Mouse (Mus musculus) urinary bladder, adult 18-20 months (tissue): ENCODE data around the gene Slfn14.
"Not testable (repeated sequence)": the region's sequence is repeated elsewhere in the genome, so short reads cannot be mapped to it uniquely, and the experiment has no call there.

Experiments
- DNase-seq, 2 experiments: peaks; one replicate each; pipeline ENCODE4 v3.0.0; 2022; ENCODE audit warnings: low spot score in 2 of 2, mixed read lengths in 2 of 2

Gene Slfn14

DNA sequence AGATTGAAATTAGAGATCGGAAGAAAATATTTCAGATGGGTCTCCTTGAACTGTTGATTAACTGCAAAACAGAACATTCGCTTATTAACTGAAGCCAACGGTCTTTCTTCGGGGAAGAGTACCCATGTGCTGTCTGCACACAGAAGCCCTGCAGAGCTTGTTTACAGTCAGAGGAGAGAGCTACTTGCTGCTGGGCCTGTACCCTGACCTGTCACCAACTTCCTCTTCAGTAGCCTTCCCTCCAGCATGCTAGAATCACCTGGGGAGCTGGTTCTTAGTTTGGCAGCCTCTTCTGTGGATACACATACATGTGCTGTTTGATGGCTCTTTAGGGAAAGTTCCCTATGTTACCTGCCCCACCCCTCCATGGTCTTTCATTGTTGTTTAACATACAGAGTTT is 899 bp downstream of the Slfn14 start:
- no peak for DNase-seq

DNA sequence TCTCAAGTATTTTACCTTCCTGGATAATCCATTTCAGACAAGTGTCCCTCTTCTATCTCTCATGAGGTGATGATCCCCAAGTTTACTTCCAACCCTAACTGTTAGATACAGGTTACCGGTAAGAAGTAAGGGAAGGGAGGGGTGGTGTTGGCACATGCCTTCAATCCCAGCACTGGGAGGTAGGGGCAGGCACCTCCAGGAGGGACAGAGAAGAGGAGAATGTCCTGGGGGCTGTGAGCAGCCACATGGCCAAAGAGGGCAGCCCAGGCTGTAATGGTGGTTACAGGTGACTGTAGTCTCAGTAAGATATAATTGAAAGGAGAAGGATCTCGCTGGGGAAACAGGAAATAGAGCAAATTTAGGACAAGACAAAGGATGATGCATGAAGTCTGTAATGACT is 4.4 kb downstream of the Slfn14 start:
- no peak for DNase-seq

DNA sequence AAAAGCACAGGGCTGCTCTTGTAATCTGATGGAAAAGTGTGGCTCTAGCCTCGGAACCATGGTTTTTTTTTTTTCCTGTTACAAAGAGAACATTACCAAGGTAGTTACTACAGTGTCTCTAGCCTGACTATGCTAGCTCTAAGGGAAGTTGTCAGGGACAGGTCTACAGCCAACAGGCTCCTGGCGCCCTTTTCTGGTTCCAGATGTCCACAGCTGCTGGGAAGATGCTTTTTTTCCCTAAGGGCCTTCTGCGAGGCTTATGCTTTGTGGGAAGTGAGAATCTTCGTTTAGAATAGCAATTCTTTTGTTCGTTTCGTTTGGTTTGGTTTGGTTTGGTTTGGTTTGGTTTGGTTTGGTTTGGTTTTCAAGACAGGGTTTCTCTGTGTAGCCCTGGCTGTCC is 6.8 kb downstream of the Slfn14 start:
- no peak for DNase-seq

DNA sequence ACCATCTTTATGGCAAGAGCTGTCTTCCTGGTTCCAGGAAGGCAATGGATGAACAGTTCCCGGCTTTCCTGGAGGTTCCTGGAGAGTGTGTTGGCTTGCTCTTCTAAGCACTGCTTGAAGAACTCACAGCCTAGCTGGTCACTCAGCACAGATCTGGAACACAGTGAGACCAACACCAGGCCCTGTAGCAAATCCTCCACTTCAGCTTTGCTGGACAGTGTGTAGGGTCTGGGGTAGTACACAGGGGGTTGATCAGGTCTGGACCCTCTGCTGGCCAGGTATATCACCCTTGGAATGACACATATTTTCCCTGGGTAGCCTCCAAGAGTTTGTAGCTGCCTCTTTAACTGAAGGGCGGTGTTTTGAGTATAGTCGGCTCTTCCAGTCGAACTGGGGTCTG is 7.5 kb downstream of the Slfn14 start:
- DNase-seq = no peak

DNA sequence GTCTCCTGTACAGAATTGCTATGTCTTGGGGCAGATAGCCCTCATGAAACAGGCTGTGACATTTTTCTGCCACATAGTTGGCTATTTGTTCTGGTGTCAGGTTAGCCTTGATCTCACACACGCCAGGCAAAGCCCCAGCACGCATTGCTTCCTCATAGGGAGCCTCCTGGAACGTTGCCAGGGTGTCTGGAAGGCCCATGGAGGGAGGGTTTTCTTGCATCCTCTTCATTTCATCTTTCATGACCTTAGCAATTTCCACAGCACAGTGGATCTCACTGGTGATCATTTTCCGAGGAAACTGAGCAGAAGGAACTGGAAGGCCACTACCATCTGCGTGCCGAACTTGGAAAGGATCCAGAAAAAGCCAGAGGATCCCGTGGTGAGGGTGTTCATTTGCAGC is 10.3 kb downstream of the Slfn14 start:
- no peak for DNase-seq

DNA sequence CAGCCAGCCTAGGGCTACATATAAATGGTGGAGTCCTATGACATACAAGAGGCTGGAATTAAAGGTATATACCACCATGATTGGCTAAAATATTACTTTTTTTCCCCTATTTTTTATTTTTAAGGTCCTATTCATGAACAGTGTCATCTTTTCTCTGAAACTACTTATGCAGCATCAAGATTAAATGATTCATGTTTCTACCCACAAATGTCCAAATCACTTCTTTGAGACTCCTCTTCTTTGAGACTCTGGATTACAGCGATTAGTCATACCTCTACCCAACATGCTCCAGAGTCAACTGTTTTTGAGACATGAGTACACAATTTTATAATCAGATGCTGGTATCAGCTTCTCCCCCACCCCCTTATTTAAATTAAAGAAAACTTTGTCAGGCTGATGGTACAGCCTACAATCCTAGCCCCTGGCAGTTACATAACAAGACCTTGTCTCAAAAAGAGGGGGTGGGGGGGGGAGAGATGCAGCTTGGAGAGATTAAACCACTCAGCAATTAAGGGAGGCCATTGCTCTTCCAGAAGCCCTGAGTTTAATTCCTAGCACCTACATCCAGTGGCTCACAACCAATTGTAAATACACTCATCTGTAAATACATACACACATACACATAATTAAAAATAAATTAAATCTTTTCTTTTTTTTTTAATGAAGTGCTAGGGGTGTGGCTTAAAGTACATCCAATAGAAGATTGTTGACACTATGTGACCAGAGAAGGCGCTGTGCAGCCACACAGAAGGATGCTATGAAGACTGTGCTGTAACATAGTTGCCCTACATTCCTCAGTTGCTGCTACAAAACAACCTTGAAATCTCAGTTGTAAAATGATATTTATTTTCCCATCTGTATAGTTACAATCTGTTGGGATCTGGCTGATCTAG is 14.3 kb downstream of the Slfn14 start:
- DNase-seq = no peak

DNA sequence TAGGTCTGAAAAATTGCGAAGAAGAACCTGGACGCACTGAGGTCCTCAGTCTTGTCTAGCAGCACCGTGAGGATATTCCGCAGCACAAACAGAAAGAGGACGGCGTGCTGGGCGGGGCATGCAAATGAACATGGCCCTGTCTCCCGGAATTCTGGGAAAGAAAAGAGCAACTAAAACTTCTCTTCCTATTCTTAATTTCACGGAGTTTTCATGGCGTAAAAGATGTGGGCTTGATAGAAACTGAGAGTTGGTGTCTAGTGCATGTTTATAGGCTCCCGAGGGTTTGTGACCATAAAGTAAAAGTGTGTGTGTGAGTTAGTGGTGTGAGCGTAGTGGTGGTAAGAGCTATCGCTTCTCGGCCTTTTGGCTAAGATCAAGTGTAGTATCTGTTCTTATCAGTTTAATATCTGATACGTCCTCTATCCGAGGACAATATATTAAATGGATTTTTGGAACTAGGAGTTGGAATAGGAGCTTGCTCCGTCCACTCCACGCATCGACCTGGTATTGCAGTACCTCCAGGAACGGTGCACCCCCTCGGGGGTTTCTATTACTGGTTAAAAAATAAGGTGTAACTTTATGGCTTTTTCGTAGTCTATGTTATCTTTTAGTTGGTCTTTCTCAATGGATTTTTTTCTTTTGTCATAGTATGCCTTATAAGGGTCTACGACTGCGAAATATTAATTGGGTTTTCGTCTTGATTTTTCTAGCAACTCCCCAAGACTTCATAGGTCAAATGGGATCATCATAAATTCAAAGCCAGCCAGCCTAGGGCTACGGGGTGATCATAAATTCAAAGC is 15.2 kb downstream of the Slfn14 start:
- DNase-seq = peak; percentile 55 to 57

DNA sequence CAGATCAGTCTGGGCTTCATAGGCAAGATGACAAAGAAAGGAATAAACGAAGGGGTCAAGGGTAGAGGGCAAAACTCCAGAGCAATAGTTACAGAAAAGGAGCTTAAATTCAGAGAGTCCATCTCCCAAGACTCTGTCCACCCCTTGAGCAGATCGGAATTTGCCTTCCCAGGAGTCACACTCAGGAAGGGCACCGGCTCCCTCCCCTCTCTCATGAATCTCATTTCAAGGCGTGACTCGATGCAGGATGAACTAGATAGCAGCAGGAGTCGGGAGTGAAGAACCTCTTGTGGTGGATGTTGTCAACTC is 15.7 kb downstream of the Slfn14 start:
- DNase-seq = no peak

DNA sequence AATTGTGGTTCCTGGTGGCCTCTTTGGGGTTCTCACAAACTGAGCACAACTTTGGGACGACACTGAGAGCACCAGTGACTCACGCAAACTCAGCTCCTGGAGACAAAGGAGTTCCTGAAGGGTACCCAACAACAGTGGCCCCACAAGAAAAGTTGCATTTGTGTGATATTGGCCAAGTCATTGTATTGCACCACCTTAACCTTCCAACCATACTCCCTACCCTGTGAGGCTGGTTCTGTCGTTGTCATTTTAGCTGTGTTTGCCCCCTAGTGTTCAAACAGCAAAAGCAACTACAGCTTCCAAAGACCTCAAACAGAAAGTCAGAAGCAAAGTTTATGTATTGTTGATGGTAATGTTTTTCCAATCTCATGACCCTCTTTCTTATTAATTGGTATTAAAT is 23.4 kb downstream of the Slfn14 start:
- no peak for DNase-seq

DNA sequence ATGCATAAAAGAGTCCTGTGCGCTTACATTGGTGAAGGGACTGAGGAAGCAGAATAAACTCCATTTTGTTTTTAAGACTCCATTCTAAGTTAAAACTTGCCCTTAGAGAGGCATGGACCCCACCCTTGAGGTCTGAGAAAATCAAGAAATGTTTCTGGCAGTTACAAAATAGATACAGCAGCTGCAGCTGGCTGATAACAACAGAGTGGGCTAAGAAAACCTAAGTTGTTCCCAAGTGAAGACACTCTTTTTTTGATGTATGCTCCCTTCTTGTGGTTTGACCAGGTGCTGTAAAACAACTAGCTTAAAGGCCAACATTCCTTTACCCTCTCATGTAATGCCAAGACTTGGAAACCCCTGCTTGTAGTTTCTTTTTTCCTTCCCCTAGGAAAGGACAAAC is 23.9 kb downstream of the Slfn14 start:
- DNase-seq = no peak

DNA sequence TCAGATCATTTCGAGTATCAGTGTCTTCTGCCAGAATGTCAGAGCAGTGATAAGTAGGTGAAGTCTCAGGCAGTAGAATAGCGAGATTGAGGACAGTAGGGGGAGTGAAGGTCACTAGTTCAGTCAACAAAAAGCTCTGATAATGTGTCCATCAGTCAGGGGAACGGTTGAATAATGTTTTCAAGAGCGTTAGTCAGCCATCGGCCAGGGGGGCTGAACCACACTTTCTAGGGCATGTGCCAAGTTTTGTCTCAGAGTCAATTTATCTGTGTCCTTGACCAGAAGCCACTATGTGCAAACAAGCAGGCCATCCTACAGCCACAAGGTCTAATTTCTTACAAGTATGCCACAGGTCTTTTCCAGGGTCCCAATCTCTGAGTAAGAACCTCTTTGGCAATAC is 29.3 kb downstream of the Slfn14 start:
- DNase-seq = not testable (repeated sequence)

DNA sequence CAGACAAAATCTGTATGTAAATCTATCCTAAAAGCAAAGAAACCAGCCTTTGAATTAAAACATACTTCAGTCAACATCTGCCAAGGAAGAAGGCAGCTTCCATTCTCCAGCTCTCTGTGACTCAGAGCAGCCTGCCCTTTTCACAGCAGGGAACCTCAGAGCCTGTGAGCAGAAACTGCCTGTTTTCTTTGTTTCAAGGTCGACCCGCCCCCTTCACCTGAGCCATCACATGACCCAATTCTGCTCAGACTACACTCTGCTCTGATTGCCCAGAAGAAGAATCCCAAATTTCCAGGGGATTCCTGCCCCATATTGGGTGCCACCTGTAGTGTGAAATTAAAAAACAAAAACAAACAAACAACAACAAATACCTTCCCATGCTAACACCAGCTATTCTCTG is 46.7 kb downstream of the Slfn14 start:
- no peak for DNase-seq

DNA sequence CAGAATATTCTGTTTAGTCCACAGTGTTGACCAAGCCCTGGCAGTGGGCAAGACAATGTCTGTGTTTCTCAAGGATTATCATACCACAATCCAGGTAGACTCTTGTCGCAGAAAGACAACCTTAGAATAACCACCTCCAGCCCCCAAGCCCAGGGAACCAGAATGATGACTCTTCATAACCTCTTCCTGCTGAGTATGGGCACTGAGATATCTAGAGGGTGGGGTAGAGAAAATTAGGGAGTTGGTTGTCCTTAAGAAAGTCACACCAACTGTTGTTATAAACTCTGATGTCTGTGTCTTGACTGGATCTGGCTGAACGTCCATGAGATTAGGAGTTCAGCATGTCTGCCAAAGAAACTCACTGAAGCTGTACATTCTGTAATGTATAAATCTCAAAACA is 48.1 kb downstream of the Slfn14 start:
- DNase-seq = no peak

DNA sequence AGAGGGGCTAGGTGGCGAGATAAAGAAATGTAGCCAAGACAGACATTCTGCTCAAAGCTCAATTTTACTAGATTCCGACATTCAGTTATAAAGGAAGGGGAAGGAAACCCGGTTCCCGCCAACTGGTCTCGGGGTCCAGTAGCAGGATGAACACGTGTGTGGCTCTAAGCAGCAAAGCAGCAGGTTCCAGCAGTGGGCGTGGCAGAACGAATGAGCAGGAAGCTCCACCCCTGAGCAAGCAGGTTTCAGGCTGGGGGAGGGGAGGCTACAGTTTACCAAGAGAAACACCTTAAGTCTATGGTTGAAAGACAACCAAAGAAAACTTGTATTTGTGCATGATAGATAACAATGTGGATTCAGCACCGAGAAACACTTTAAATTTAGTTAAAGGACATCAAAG is 49.1 kb downstream of the Slfn14 start:
- DNase-seq = not testable (repeated sequence)

DNA sequence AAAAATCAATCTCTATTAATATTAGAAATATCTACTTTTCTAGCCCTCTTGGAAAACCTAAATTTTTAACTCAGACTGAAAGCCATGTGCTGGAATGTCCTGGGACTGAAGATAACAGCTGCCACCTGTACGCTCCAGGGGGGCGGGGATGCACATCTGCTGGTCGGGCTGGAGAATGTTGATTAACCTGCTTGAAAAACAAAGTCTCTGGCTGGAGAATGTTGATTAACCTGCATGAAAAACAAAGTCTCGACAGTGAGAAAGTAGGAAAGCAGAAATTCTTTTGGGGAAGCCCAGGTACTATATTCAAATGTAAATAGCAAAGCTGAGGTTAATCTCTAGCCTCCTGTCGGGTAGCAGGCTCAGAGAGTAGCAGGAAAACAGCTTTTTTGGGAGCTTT is 52.9 kb downstream of the Slfn14 start:
- not testable (repeated sequence) for DNase-seq

DNA sequence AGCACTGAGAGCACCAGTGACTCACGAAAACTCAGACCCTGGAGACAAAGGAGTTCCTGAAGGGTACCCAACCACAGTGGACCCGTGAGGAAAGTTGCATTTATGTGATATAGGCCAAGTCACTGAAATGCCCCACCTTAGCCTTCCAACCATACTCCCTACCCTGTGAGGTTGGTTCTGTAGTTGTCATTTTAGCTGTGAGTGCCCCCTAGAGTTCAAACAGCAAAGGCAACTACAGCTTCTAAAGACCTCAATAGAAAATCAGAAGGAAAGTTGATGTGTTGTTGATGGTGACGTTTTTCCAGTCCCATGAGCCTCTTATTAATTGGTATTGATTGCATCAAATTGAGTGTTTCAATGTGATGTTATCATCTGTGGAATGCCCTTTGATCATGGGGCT is 55.6 kb downstream of the Slfn14 start:
- DNase-seq = no peak

DNA sequence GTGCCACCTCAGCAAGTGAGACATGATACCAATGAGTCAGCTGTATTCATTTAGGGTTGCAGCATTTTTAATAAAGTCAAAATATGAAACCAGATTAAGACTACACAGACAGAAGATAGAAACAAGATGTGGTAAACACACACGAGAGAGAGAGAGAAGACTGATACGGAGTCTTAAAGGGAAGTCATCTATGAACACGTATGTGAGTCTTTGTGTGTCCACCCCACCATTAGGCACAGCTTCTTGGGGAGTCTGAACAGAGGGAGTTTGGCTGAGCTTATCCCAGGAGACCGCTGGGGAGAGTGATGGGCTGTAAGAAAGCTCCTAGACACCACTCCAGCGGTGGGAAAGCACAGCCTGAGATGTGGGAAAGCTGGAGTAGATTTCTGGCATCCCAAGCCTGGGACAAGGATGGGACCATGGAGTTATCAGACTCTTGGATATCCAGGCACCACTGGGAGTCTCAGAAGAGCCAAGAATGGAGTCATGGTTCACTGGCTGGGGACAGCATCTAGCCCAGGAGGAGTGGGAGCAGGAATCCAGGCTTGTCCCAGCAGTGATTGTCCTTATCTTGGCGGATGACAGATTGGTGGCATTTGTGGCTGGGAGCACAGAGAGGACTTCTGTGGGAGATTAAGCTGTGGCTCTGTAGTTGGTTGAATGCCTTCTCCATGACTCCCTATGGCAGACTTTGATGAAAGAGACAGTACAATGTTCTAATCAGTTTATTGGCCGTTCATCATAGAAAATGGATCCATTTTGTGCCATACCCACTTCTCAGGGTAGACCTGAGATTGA is 58.4 kb downstream of the Slfn14 start:
- no peak for DNase-seq

DNA sequence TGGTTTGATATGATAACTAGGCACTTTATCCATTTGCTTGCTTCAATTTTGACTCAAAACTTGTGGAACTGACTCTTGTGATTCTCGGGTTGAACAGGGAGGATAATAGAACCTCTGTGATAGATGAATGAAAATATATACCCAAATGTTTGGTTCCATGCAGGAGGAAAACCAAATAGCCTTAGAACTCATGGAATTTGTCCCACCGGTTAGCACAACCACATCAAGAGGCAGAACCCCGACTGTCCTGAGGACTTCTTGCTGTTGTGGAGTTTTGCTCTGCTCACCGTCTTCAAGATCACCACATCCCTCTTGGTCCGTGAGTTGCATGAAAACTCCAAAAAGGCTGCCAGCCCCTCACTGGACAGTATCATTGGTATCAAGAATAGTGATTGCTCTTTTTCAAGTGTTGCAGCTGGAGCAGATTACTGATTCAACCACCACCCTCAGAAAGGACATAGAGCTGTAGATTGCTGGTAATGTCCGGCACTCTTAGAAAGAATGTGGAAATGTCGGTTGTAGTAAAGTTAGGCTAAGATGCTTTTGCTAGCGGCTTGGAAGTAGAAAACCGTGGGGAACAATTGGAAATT is 61.1 kb downstream of the Slfn14 start:
- DNase-seq = no peak
